Mouse (Mus musculus): ENCODE measurements around the gene Atg4a-ps.
"Not testable (repeated sequence)": the region's sequence is repeated elsewhere in the genome, so short reads cannot be mapped to it uniquely, and the experiment has no call there.

Atg4a-ps gene

GRCm38 (mm10) chr3:103645968-103646367 lies at the start of gene Atg4a-ps:
TSS of gene Atg4a-ps (minus strand) at chr3:103646068.
- in situ Hi-C loops (cut with MboI, MseI): not testable (repeated sequence)

GRCm38 (mm10) chr3:103695556-103695955 lies 49.7 kb upstream of the Atg4a-ps start:
- in situ Hi-C loops (cut with MboI, MseI): no loop called here

- in situ Hi-C loops (cut with MboI, MseI): no loop called here
These were observed 44.6 kb upstream of the Atg4a-ps start for GRCm38 (mm10) chr3:103690506-103690905.

- in situ Hi-C loops (cut with MboI, MseI): no loop called here
These were observed 43.2 kb upstream of the Atg4a-ps start for GRCm38 (mm10) chr3:103689043-103689442.

GRCm38 (mm10) chr3:103683966-103684319 lies 38.1 kb upstream of the Atg4a-ps start:
- in situ Hi-C loops (cut with MboI, MseI): loop anchor here in 1 of 2 experiments (5.0 kb wide), 1 partner anchor 42 kb away; no protein-coding TSS in a partner anchor

GRCm38 (mm10) chr3:103683234-103683965 lies 37.5 kb upstream of the Atg4a-ps start:
- in situ Hi-C loops (cut with MboI, MseI): loop anchor here in 1 of 2 experiments (5.0 kb wide), 1 partner anchor 41 kb away; no protein-coding TSS in a partner anchor

GRCm38 (mm10) chr3:103682473-103682872 lies 36.6 kb upstream of the Atg4a-ps start:
- in situ Hi-C loops (cut with MboI, MseI): loop anchor here in 1 of 2 experiments (5.0 kb wide), 1 partner anchor 40 kb away; no protein-coding TSS in a partner anchor

GRCm38 (mm10) chr3:103678811-103679210 lies 32.9 kb upstream of the Atg4a-ps start:
- in situ Hi-C loops (cut with MboI, MseI): no loop called here

- in situ Hi-C loops (cut with MboI, MseI): no loop called here
These were observed 26.8 kb upstream of the Atg4a-ps start for GRCm38 (mm10) chr3:103672716-103673115.

- in situ Hi-C loops (cut with MboI, MseI): no loop called here
These were observed 26.2 kb upstream of the Atg4a-ps start for GRCm38 (mm10) chr3:103672113-103672512.

GRCm38 (mm10) chr3:103663385-103663784 lies 17.5 kb upstream of the Atg4a-ps start:
- in situ Hi-C loops (cut with MboI, MseI): loop anchor here in 1 of 2 experiments (5.0 kb wide), 1 partner anchor 46 kb away; no protein-coding TSS in a partner anchor

GRCm38 (mm10) chr3:103661714-103662113 lies 15.8 kb upstream of the Atg4a-ps start:
- in situ Hi-C loops (cut with MboI, MseI): loop anchor here in 1 of 2 experiments (5.0 kb wide), 1 partner anchor 44 kb away; no protein-coding TSS in a partner anchor

- in situ Hi-C loops (cut with MboI, MseI): loop anchor here in 1 of 2 experiments (5.0 kb wide), 1 partner anchor 43 kb away; no protein-coding TSS in a partner anchor
These were observed 14.1 kb upstream of the Atg4a-ps start for GRCm38 (mm10) chr3:103660012-103660411.

- in situ Hi-C loops (cut with MboI, MseI): no loop called here
These were observed 4.5 kb upstream of the Atg4a-ps start for GRCm38 (mm10) chr3:103650406-103650805.

GRCm38 (mm10) chr3:103649716-103650115 lies 3.8 kb upstream of the Atg4a-ps start:
- in situ Hi-C loops (cut with MboI, MseI): no loop called here

- in situ Hi-C loops (cut with MboI, MseI): no loop called here
These were observed 2.6 kb upstream of the Atg4a-ps start for GRCm38 (mm10) chr3:103648486-103648885.

GRCm38 (mm10) chr3:103647164-103647867 lies 1.4 kb upstream of the Atg4a-ps start:
- in situ Hi-C loops (cut with MboI, MseI): no loop called here

- in situ Hi-C loops (cut with MboI, MseI): loop anchor here in 1 of 2 experiments (5.0 kb wide), 1 partner anchor 41 kb away; no protein-coding TSS in a partner anchor
These were observed 4.6 kb downstream of the Atg4a-ps start for GRCm38 (mm10) chr3:103641301-103641700.

- in situ Hi-C loops (cut with MboI, MseI): loop anchor here in 1 of 2 experiments (5.0 kb wide), 1 partner anchor 42 kb away; no protein-coding TSS in a partner anchor
These were observed 5.6 kb downstream of the Atg4a-ps start for GRCm38 (mm10) chr3:103640226-103640803.

GRCm38 (mm10) chr3:103637641-103638040 lies 8.2 kb downstream of the Atg4a-ps start:
- in situ Hi-C loops (cut with MboI, MseI): no loop called here

GRCm38 (mm10) chr3:103634256-103634655 lies 11.6 kb downstream of the Atg4a-ps start:
- in situ Hi-C loops (cut with MboI, MseI): no loop called here

GRCm38 (mm10) chr3:103633831-103634230 lies 12.0 kb downstream of the Atg4a-ps start:
- in situ Hi-C loops (cut with MboI, MseI): no loop called here
